11 mouse cellular contexts compared by ENCODE assay signal in the genomic region with DNA sequence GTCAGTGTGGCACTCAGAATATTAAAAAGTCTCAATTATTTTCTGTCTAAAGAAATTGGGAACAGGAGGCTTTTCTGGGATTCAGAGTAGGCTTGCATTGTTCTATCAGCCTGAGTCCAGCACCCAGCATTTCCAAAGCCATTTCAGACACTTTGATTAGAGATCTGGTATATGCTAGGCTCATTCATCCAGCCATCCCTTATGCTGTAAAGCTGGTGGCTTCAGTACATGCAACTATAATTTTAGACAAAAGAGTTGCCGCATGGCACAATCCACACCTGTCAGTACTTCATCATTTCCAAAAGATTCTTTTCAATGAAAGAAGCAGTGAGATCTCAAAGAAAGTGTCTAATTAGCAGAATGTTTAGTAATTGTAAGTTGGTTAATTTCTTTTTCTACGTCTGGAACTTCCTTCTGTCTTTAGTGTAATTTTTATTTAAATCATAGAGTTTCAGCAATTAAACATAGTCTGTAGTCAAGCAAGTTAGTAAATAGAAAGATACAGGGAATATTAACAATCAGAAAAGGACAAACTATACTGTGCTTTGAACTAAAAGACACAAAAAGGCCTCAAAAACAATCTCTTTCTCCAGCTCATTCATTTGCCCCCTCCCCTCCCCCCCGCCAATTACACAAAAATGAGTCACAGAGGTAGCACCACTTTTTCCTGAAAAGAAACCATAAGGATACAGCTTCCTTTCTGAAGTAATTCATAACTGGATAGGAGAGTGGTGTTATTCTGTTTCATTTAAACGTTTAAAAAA.
"Had no signal": no experiment of that assay in that cellular context is flagged by ENCODE, and none has a peak within 500 bp of the region (broad histone marks: within the 10 kb centered on the region; RNA-seq: fewer than 3 reads in every experiment).

No protein-coding gene starts in this region.

- H3K4me2 ChIP-seq: kidney, embryonic 15.5 days; liver, embryonic 11.5 days; liver, embryonic 15.5 days had no signal

- H3K9me3 ChIP-seq: kidney, embryonic 15.5 days; limb, embryonic 10.5 days; liver, embryonic 15.5 days had no signal

- H3K27me3 ChIP-seq: kidney, embryonic 15.5 days; liver, embryonic 15.5 days had no signal

- H3K36me3 ChIP-seq: kidney, embryonic 15.5 days; limb, embryonic 10.5 days; liver, embryonic 15.5 days had no signal

- H3K4me1 ChIP-seq: kidney, embryonic 15.5 days; limb, embryonic 10.5 days; liver, embryonic 15.5 days had no signal

- ATAC-seq: lung, postnatal 0 days had no signal

- H3K9ac ChIP-seq: kidney, embryonic 15.5 days; liver, embryonic 15.5 days had no signal

- DNase-seq: kidney, postnatal 14 days; layer of hippocampus, adult 9-11 months; lung, adult 2 months; lung, postnatal 36 days; thymus, postnatal 4 days had no signal

- H3K4me3 ChIP-seq: kidney, embryonic 15.5 days; limb, embryonic 10.5 days; liver, embryonic 15.5 days had no signal

- H3K27ac ChIP-seq: kidney, embryonic 15.5 days; limb, embryonic 10.5 days; liver, embryonic 15.5 days; stomach, postnatal 0 days had no signal
